Mouse (Mus musculus) myocyte (in vitro differentiated cells): ENCODE measurements around the gene Ankrd13c.

Experiments
- CEBPB ChIP-seq: IDR thresholded peaks from 2 replicates; pipeline ENCODE4 v1.6.1; 2011; ENCODE audit warnings: mild to moderate bottlenecking, moderate library complexity; ENCODE audit not compliant: poor library complexity, insufficient read depth, severe bottlenecking
- E2F4 ChIP-seq: IDR thresholded peaks from one replicate; pipeline ENCODE4 v1.6.1; 2011; ENCODE audit warnings: mild to moderate bottlenecking, control low read depth, moderate library complexity; ENCODE audit not compliant: insufficient read depth
- POLR2A ChIP-seq: IDR thresholded peaks from one replicate; pipeline ENCODE4 v1.6.1; 2011; ENCODE audit warnings: low read depth, mild to moderate bottlenecking, control low read depth, moderate library complexity; ENCODE audit not compliant: insufficient read length
- SRF ChIP-seq: IDR thresholded peaks from one replicate; pipeline ENCODE4 v1.6.1; 2011; ENCODE audit warnings: low read depth; ENCODE audit not compliant: control insufficient read depth, insufficient read length

DNA sequence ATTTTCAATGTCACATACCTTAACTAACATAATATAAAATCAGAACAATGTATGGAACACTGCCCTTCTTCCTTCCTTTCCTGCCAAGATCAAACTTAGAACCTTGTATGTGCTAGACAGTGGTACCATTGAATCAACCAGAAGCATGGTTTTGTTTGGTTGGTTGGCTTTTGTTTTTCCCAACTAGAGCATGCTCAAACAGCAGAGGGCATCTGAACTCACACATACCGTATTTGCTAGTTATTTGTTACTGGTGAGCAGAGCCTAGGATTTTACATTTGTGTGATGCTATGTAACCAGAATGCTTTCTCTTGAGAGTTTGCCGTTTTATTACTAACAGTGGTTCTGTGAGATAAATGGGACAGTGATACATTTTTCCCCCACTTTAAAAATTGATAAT, 102.5 kb downstream of the Ankrd13c start:
- TF ChIP-seq POLR2A (no peak), E2F4 (no peak), SRF (no peak), CEBPB (no peak)
